Mouse (Mus musculus) olfactory bulb, adult 2 months (tissue): ENCODE measurements around the gene Pigh. TPM values are rescaled to one million over a fixed set of nuclear protein-coding genes. Genes with fewer than 3 reads are reported as not detected.

ENCODE experiments used
- H3K27ac ChIP-seq: fragments of 200-500 bp; 2 replicates; pipeline ENCODE4 v1.5.1; 2012; ENCODE audit warnings: low read depth, low read length; ENCODE audit not compliant: insufficient read depth
- H3K4me1 ChIP-seq: fragments of 200-500 bp; 2 replicates; pipeline ENCODE4 v1.6.1; 2012; ENCODE audit warnings: low read length; ENCODE audit not compliant: control insufficient read depth, insufficient read depth
- H3K4me3 ChIP-seq: fragments of 200-500 bp; 2 replicates; pipeline ENCODE4 v1.5.1; 2012; ENCODE audit warnings: mild to moderate bottlenecking, low read depth, low read length, moderate library complexity; ENCODE audit not compliant: insufficient read depth
- CTCF ChIP-seq: fragments of 200-500 bp; IDR thresholded peaks from 2 replicates; pipeline ENCODE4 v1.5.1; 2012; ENCODE audit warnings: low read depth, mild to moderate bottlenecking, low read length, moderate library complexity; ENCODE audit not compliant: insufficient read depth
- POLR2A ChIP-seq: fragments of 200-500 bp; IDR thresholded peaks from 2 replicates; pipeline ENCODE4 v1.6.1; 2012; ENCODE audit warnings: mild to moderate bottlenecking, low read depth, low read length, moderate library complexity; ENCODE audit not compliant: insufficient read depth
- WGBS: fragments of 180-500 bp; shearing (Covaris S2); methylation state at CpG from one replicate; pipeline ENCODE4 v1.1.7; 2018; 5-methylcytosine and 5-hydroxymethylcytosine counted together
- polyA plus RNA-seq: library from polyadenylated mRNA; stranded (reverse); fragments of >200 nt; gene quantifications from 2 replicates; pipeline ENCODE4 v1.2.4, GENCODE M21; 2012; ENCODE audit warnings: low replicate concordance; ENCODE audit not compliant: missing spikeins, insufficient read depth, insufficient read length

The Pigh gene
- not detected in 2 replicates for polyA plus RNA-seq

DNA sequence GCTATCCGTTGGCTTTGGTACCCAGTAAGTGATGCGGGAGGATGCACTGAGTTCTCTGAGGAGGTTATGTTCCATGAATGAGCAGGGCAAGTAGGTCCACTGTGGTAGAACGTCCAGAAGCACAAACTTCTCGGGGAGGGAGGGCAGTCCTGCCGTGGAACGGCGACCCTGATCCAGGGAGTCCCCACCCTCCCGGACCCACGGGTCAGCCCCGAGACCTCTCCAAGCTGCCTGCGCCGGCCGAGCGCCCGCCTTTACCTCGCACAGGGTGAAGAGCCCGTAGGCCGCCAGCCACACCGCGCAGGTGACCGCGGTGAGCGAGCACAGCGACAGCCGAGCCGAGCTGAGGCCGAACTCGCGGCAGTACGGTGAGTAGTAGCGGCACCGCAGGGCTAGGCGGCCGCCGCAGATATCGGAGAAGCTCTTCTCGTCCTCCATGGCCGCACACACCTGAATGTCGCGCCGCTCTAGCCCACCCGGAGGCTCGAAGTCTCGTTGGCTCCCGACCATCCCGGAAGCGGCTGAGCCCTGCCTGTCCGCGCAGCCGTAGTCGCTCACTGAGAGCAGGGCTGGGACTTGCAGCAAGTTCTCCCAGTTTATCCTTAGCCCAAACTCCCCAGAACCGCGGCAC lies at the start of gene Pigh:
Pigh (minus strand) TSS at position 470 of the 631 bp plus-strand sequence.
- TF ChIP-seq CTCF (no peak), POLR2A (peak; percentile 61; the same call in 1 of the 2 replicates)
- H3K27ac ChIP-seq = no peak within 1 kb of the TSS
- H3K4me3 ChIP-seq = peak within 1 kb of the TSS; percentile 90
- H3K4me1 ChIP-seq = peaks cover 2% of the 10 kb centered on the region; the same call in 1 of the 2 replicates
- WGBS = under 1% methylated on average over 53 of the region's 53 CpGs

DNA sequence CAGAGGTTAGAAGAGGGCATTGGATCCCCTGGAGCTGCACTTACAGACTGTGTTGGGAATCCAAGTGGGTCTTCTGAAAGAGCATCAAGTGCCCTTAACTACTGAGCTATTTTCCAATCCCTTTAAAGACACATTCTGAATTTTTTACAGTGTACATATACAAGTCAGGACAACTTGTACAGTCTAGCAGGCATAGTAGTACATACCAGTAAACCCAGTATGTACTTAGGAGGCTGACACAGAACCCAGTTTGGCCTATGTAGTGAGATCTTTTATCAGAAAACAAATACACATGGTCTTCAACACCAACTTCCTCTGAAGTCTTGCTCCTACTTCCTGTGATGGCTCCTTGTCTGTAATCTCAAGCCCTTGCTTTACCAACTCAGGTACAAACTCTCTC lies 49.5 kb upstream of the Pigh start:
- no peak for TF ChIP-seq CTCF
- no peak for TF ChIP-seq POLR2A
- Histone ChIP-seq H3K27ac (no peak overlapping the region), H3K4me3 (no peak overlapping the region), H3K4me1 (peaks cover 5% of the 10 kb centered on the region)

DNA sequence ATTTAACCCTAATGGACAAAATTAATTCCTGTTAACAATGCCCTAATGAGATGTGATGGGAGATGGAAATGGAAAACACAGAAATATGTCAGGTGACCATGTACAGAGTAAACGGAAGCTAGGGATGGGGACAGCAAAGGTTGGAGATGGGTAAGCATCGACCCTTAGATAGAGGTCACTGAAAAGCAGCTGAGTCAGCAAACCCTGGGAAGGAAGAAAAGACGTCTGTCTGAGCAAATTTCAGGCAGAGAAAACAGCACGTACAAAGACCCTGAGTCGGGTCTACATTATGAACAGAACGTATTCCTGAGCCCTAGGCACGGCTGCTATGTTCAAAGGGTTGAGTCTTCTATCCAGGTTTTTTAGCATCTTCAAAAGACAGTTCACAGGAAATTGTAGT lies 47.5 kb upstream of the Pigh start:
- TF ChIP-seq POLR2A = no peak
- no peak for TF ChIP-seq CTCF

DNA sequence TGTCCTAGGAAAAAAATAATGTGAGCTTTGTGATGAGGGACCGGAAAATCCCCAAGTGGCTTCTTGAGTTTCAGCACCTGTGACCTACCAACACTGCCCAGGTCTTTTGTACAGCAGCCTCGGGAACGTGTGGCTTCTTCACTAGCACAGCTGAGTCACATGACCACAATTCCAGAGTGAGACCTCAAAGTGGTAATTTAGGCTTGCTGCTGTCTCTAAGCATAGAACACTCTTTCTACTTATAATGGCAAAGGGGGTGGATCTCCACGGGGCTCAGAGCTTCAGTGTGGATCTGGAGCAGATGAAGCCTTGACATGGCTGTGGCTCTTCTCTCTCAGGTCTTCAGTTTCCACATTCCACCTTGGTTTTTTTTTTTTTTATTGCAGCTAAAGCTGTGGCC lies 45.7 kb upstream of the Pigh start:
- 11% methylated on average over 4 of the region's 4 CpGs for WGBS
- TF ChIP-seq POLR2A = no peak
- no peak for TF ChIP-seq CTCF
- Histone ChIP-seq H3K27ac (peak overlapping the region; percentile 80), H3K4me1 (peaks cover 14% of the 10 kb centered on the region), H3K4me3 (no peak overlapping the region)

More for the DNA sequence above, 47.5 kb upstream of the Pigh start:
- WGBS = 78% methylated on average over 7 of the region's 7 CpGs
- no peak overlapping the region for H3K4me3 ChIP-seq
- peaks cover 5% of the 10 kb centered on the region for H3K4me1 ChIP-seq
- no peak overlapping the region for H3K27ac ChIP-seq

DNA sequence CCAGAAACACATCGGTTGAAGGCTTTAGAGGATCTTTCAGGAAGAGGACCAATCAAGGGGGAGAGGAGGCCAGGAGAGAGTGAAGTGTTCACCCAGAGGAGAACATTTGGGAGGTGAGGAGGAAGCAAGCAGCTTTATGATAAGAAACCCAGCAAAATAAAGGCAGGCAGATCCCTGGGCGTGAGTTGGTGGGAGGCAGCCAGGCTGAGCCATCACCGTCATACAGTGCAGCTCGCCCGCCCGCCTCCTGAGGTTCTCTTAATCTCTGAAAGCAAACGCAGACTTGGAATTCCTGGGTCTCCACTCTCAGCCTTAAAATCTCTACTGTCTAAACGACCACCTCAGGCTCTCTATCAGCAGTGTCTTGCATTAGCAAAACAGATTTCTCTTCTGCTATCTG lies 45.2 kb upstream of the Pigh start:
- Histone ChIP-seq H3K4me3 (no peak overlapping the region), H3K4me1 (peaks cover 14% of the 10 kb centered on the region), H3K27ac (peak overlapping the region; percentile 65)
- WGBS = 24% methylated on average over 8 of the region's 8 CpGs
- TF ChIP-seq CTCF (no peak), POLR2A (no peak)

DNA sequence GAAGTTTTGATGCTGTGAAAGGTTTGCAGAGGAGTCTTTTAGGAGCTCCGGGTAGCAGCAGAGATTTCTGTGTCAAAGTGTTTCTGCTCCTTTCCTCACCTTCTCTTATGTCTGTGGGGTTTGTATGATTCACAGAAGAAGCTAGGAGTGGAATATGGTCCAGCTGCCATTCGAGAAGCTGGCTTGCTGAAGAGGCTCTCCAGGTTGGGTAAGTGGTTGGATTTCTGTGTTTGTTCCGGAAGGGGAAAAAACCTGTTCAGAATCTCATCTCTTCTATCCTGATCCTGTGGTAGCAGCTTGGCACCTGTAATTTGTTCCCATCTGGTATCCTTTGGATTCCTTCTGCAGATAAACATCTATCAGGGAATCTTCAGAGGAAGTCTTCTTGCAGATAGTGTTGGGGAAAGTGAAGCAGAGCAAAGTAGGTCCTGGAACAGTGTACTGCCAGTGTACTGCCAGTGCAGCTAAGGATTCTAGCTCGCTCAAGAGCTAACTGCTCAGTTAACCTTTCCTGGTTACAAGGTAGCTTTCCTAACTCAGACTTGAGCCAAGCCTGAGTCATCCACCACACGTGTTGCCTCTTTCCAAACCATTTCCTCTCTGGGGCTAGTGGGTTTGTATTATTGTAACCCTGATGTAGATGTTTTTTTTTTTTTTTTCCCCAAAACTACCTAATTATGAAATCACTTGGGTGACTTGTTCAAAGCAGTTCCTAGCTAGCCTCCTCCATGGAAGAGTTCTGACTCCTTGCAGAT lies 42.4 kb upstream of the Pigh start:
- no peak overlapping the region for H3K27ac ChIP-seq
- TF ChIP-seq CTCF = no peak
- TF ChIP-seq POLR2A = no peak
- peaks cover 14% of the 10 kb centered on the region for H3K4me1 ChIP-seq
- 21% methylated on average over 5 of the region's 5 CpGs for WGBS
- H3K4me3 ChIP-seq = peak overlapping the region; percentile 60

DNA sequence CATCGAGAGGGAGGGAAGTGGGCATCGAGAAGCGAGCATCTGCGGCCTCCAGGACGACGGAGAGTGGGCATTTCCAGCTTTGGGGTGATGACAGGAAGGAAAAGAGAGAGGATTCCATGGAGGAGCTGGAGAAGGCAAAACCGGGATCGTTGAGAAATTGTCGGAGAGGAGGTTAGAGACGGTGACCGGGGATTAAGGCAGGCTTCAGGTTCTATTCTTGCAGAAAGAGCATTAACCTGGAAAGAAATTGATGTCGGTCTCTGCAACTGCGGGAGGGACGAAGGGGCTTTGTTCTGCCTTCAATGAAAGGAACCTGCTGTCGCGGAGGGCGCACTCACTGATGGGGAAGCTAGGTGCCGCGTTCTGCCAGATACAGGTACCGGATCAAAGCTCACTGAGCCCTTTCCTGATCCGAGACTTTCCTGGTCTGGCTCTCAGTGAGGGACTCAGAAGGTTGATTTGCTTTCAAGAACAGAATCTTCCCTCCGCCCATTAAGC lies 41.8 kb upstream of the Pigh start:
- H3K4me1 ChIP-seq = peaks cover 14% of the 10 kb centered on the region
- WGBS = 2% methylated on average over 22 of the region's 22 CpGs
- peak overlapping the region; percentile 60 for H3K4me3 ChIP-seq
- H3K27ac ChIP-seq = no peak overlapping the region
- TF ChIP-seq CTCF (no peak), POLR2A (no peak)

DNA sequence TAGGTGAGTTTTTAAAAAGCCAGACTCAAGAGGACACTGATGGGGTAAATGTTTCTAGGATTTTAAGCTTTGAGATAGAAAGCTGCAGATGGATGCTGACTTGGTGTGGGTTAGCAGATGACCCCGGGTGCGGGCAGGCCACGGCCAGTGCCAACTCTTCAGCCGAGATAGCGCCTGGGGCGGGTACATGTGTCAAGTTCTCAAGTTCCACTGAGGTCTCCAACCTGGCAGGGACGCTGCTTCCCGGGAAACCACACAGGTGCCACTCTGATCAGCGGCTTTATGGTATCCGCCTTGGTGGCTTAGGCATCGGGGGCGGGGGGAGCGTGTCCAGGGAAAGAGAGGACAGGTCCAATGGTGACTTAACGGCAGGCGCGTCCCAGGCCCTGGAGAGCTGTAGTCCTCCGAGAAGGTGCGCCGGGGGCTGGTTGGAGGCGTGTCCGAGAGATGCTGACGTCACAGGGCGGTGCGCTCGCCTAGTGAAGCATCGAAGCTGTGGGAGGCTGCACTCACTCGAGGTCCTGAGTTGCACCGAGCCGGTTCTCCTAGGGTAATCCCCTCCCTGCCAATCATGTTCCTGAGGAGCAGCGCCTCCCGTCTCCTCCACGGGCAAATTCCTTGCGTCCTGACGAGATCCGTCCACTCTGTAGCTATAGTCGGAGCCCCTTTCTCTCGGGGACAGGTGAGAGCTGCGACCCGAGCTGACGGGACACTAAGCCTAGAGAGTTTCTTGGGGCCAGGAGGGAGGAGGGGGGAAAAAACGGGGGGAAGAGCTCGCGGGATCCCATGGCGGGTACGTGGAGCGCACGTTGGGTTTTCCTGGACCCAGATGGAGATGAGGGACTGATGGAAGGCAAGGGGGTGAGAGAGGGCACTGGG lies 41.1 kb upstream of the Pigh start, which contains the start of gene Arg2:
Arg2 (plus strand) TSS at position 479 of the 879 bp plus-strand sequence.
- H3K27ac ChIP-seq = no peak within 1 kb of the TSS
- TF ChIP-seq CTCF = no peak
- TF ChIP-seq POLR2A = peak; percentile 55
- H3K4me1 ChIP-seq = peaks cover 14% of the 10 kb centered on the region
- peak within 1 kb of the TSS; percentile 60 for H3K4me3 ChIP-seq
- 2% methylated on average over 47 of the region's 47 CpGs for WGBS

DNA sequence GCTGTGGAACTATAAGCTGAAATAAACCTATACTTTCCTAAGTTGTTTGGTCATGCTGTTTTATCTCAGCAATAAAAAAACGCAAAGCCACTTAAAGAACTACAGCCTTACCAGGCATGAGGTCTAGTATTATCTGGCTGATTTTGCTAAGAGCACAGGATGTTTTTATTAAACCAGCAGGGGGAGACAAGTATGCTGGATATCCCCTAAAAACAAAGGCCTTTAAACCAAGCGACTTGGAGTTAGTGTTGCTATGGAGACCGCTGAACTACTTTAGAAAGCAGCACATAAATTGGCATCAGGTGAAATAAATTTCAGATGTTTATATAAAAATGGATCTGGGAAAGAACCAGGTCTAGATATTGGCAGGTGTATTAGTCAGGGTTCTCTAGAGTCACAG lies 33.4 kb upstream of the Pigh start:
- TF ChIP-seq POLR2A = no peak
- TF ChIP-seq CTCF = no peak
- no peaks in the 10 kb centered on the region for H3K4me1 ChIP-seq
- no peak overlapping the region for H3K4me3 ChIP-seq
- 10% methylated on average over 3 of the region's 3 CpGs for WGBS
- no peak overlapping the region for H3K27ac ChIP-seq
